Mouse (Mus musculus): ENCODE data around the gene Tspan5. TPM values are rescaled to one million over a fixed set of nuclear protein-coding genes. Genes with fewer than 3 reads are reported as not detected.

The Tspan5 gene
- polyA plus RNA-seq, 1 experiment: 22.2 TPM

DNA sequence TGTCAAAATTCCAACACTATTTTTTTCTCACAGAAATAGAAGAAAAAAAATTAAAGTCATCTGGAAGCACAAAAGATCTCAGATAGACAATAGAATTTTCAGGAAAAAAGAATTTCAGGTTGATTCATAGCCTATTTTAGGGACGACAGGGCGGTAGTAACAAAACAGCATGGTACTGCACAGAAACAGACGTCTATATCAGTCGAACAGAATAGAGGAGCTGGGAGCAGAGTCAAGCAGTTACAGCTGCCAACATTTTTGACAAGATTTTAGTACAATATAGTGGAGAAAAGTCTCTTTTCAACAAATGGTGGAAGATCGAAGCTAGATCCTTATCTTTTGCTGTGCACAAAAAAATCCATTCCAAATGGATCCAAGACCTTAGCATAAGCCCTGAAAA lies 144.1 kb downstream of the Tspan5 start:
- Histone ChIP-seq H3K36me3 (ENCODE audit: control insufficient read depth, insufficient read depth, low read length, poor library complexity, severe bottlenecking) (no peaks in the 10 kb centered on the region), H3K9ac (ENCODE audit: low read depth, poor library complexity, severe bottlenecking) (no peak overlapping the region), H3K27ac (ENCODE audit: insufficient read depth, low read length) (no peak overlapping the region), H3K4me1 (ENCODE audit: control insufficient read depth, insufficient read depth, low read length) (no peaks in the 10 kb centered on the region), H3K27me3 (ENCODE audit: control insufficient read depth, insufficient read depth, low read length, poor library complexity, severe bottlenecking) (no peaks in the 10 kb centered on the region), H3K4me3 (ENCODE audit: low read depth, low read length) (no peak overlapping the region), H3K9me3 (replicated peaks; ENCODE audit: control insufficient read depth, insufficient read depth, low read length, poor library complexity, severe bottlenecking) (no peaks in the 10 kb centered on the region)
- no peak for TF ChIP-seq CTCF (IDR thresholded peaks at IDR 0.05; ENCODE audit: low read depth, low read length)
- no peak for TF ChIP-seq EP300 (IDR thresholded peaks at IDR 0.05; ENCODE audit: insufficient read depth, low read depth, low read length)
- no peak for TF ChIP-seq POLR2A (IDR thresholded peaks at IDR 0.05; ENCODE audit: insufficient read depth, low read length)

DNA sequence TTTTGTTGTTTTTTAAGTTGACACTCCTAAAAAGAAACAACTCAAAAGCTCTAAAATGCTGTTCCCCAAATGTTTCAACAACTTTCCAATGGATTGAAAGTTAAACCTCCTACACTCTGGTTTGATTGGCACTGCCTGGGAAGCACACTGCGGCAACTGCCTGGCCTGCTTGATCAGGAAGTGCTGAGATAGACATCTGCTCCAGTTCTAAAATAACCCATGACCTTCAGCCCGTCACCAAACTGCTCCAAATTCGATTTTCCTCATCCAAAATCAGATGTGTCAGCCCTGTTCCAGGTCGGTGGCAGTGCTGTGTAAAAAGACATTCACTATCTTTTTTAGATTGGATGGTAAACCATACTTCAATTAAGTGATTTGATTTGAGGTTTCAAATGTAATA lies 147.2 kb downstream of the Tspan5 start:
- H3K4me3 ChIP-seq (ENCODE audit: low read depth, low read length): no peak overlapping the region
- H3K36me3 ChIP-seq (ENCODE audit: control insufficient read depth, insufficient read depth, low read length, poor library complexity, severe bottlenecking): no peaks in the 10 kb centered on the region
- H3K9ac ChIP-seq (ENCODE audit: low read depth, poor library complexity, severe bottlenecking): no peak overlapping the region
- H3K27ac ChIP-seq (ENCODE audit: insufficient read depth, low read length): no peak overlapping the region
- TF ChIP-seq CTCF (IDR thresholded peaks at IDR 0.05; ENCODE audit: low read depth, low read length) (no peak), POLR2A (IDR thresholded peaks at IDR 0.05; ENCODE audit: insufficient read depth, low read length) (no peak), EP300 (IDR thresholded peaks at IDR 0.05; ENCODE audit: insufficient read depth, low read depth, low read length) (no peak)
- no peaks in the 10 kb centered on the region for H3K9me3 ChIP-seq (replicated peaks; ENCODE audit: control insufficient read depth, insufficient read depth, low read length, poor library complexity, severe bottlenecking)
- no peaks in the 10 kb centered on the region for H3K4me1 ChIP-seq (ENCODE audit: control insufficient read depth, insufficient read depth, low read length)
- no peaks in the 10 kb centered on the region for H3K27me3 ChIP-seq (ENCODE audit: control insufficient read depth, insufficient read depth, low read length, poor library complexity, severe bottlenecking)

DNA sequence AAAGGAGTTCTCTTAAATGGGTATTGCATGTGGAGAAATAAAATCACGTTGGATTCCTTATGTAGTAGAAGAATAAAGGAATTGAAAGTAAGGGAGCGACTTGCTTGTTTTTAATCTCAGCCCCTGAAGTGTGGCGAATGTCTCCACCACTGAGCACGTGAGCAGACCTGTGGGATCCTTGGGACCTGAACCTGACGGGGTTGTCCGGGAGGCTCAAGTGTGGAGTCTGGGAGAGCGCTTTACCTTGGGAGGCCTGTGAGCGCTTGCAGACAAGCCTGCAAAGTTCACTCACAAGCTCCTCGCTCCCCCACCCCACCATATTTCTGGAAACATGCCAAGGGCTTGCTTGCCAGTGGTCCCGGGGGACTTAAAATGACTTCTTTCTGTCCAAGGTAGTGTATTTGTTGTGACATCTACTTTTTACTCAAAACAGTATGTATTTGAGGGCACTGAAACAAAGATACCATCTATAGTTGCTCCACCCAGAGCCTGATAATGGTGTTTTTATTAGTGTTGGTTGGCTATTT lies 147.8 kb downstream of the Tspan5 start:
- no peaks in the 10 kb centered on the region for H3K4me1 ChIP-seq (ENCODE audit: control insufficient read depth, insufficient read depth, low read length)

DNA sequence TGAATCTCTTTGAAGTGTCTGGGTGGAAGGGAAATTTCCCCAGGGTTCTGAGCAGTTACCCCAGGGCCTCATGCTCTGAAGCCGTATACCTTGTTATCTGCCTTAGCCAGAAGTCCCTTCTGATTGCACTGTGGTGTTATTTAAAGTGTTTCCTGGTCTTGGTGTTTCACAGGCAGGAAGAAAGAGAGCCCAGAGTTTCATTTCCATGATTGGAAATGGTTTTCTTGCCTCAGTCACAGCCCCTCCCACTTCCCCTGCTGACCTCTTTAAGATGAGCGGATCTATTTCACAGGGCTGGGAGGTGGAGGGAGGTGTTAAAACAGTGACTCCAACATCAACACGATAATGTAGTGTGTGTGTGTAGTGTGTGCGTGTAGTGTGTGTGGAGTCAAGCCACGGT lies 151.5 kb downstream of the Tspan5 start:
- Histone ChIP-seq H3K9me3 (replicated peaks; ENCODE audit: control insufficient read depth, insufficient read depth, low read length, poor library complexity, severe bottlenecking) (no peaks in the 10 kb centered on the region), H3K9ac (ENCODE audit: low read depth, poor library complexity, severe bottlenecking) (no peak overlapping the region), H3K27me3 (ENCODE audit: control insufficient read depth, insufficient read depth, low read length, poor library complexity, severe bottlenecking) (no peaks in the 10 kb centered on the region), H3K36me3 (ENCODE audit: control insufficient read depth, insufficient read depth, low read length, poor library complexity, severe bottlenecking) (no peaks in the 10 kb centered on the region), H3K27ac (ENCODE audit: insufficient read depth, low read length) (no peak overlapping the region), H3K4me3 (ENCODE audit: low read depth, low read length) (no peak overlapping the region), H3K4me1 (ENCODE audit: control insufficient read depth, insufficient read depth, low read length) (no peaks in the 10 kb centered on the region)
- TF ChIP-seq CTCF (IDR thresholded peaks at IDR 0.05; ENCODE audit: low read depth, low read length) (no peak), POLR2A (IDR thresholded peaks at IDR 0.05; ENCODE audit: insufficient read depth, low read length) (no peak), EP300 (IDR thresholded peaks at IDR 0.05; ENCODE audit: insufficient read depth, low read depth, low read length) (no peak)

More for the DNA sequence above, 147.8 kb downstream of the Tspan5 start:
- Histone ChIP-seq H3K9me3 (replicated peaks; ENCODE audit: control insufficient read depth, insufficient read depth, low read length, poor library complexity, severe bottlenecking) (no peaks in the 10 kb centered on the region), H3K27ac (ENCODE audit: insufficient read depth, low read length) (no peak overlapping the region), H3K4me3 (ENCODE audit: low read depth, low read length) (no peak overlapping the region), H3K36me3 (ENCODE audit: control insufficient read depth, insufficient read depth, low read length, poor library complexity, severe bottlenecking) (no peaks in the 10 kb centered on the region), H3K9ac (ENCODE audit: low read depth, poor library complexity, severe bottlenecking) (no peak overlapping the region), H3K27me3 (ENCODE audit: control insufficient read depth, insufficient read depth, low read length, poor library complexity, severe bottlenecking) (no peaks in the 10 kb centered on the region)
- no peak for TF ChIP-seq POLR2A (IDR thresholded peaks at IDR 0.05; ENCODE audit: insufficient read depth, low read length)
- no peak for TF ChIP-seq CTCF (IDR thresholded peaks at IDR 0.05; ENCODE audit: low read depth, low read length)
- TF ChIP-seq EP300 (IDR thresholded peaks at IDR 0.05; ENCODE audit: insufficient read depth, low read depth, low read length): no peak

DNA sequence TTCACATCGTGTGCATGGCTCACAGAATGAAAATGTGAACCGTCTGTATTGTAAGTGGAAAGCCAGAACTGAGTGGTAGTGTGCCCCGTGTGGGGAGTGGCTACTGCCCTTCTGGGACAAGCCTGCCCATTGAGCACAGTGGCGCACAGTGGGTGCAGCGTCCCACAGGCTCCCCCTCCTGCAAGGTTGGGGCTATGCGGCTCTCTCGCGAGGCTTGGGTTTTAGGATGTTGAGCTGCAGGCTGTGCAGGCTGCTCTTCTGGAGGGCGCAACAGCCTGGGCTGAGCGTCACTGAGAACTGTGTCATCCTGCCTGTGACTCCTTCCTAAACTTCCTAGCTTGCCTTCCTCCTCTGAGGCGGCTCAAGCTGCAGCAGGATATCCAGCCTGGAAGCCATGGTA lies 155.5 kb downstream of the Tspan5 start:
- H3K9ac ChIP-seq (ENCODE audit: low read depth, poor library complexity, severe bottlenecking): peak overlapping the region; percentile 30
- no peaks in the 10 kb centered on the region for H3K9me3 ChIP-seq (replicated peaks; ENCODE audit: control insufficient read depth, insufficient read depth, low read length, poor library complexity, severe bottlenecking)
- no peaks in the 10 kb centered on the region for H3K36me3 ChIP-seq (ENCODE audit: control insufficient read depth, insufficient read depth, low read length, poor library complexity, severe bottlenecking)

DNA sequence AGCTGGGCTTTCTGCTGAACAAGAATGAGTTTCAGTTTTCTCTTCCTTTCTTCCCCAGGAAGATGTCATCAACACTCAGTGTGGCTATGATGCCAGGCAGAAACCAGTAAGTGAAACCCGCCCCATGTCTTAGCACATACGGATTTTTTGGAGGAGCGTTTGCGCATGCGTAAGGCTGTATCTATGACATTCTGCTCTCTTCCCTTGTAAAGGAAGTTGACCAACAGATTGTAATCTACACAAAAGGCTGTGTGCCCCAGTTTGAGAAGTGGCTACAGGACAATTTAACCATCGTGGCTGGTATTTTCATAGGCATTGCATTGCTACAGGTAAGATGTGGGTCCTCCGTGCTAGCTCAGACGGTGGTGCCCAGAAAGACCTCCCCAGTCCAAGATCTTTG lies 156.1 kb downstream of the Tspan5 start:
- H3K4me1 ChIP-seq (ENCODE audit: control insufficient read depth, insufficient read depth, low read length): no peaks in the 10 kb centered on the region
- H3K27ac ChIP-seq (ENCODE audit: insufficient read depth, low read length): no peak overlapping the region
- no peaks in the 10 kb centered on the region for H3K9me3 ChIP-seq (replicated peaks; ENCODE audit: control insufficient read depth, insufficient read depth, low read length, poor library complexity, severe bottlenecking)
- TF ChIP-seq EP300 (IDR thresholded peaks at IDR 0.05; ENCODE audit: insufficient read depth, low read depth, low read length): no peak
- no peak for TF ChIP-seq POLR2A (IDR thresholded peaks at IDR 0.05; ENCODE audit: insufficient read depth, low read length)
- no peak for TF ChIP-seq CTCF (IDR thresholded peaks at IDR 0.05; ENCODE audit: low read depth, low read length)
- no peaks in the 10 kb centered on the region for H3K36me3 ChIP-seq (ENCODE audit: control insufficient read depth, insufficient read depth, low read length, poor library complexity, severe bottlenecking)
- H3K4me3 ChIP-seq (ENCODE audit: low read depth, low read length): no peak overlapping the region
- no peak overlapping the region for H3K9ac ChIP-seq (ENCODE audit: low read depth, poor library complexity, severe bottlenecking)
- no peaks in the 10 kb centered on the region for H3K27me3 ChIP-seq (ENCODE audit: control insufficient read depth, insufficient read depth, low read length, poor library complexity, severe bottlenecking)

More for the DNA sequence above, 155.5 kb downstream of the Tspan5 start:
- Histone ChIP-seq H3K4me1 (ENCODE audit: control insufficient read depth, insufficient read depth, low read length) (no peaks in the 10 kb centered on the region), H3K27ac (ENCODE audit: insufficient read depth, low read length) (no peak overlapping the region), H3K4me3 (ENCODE audit: low read depth, low read length) (peak overlapping the region; percentile 33), H3K27me3 (ENCODE audit: control insufficient read depth, insufficient read depth, low read length, poor library complexity, severe bottlenecking) (no peaks in the 10 kb centered on the region)
- TF ChIP-seq CTCF (IDR thresholded peaks at IDR 0.05; ENCODE audit: low read depth, low read length) (no peak), EP300 (IDR thresholded peaks at IDR 0.05; ENCODE audit: insufficient read depth, low read depth, low read length) (no peak), POLR2A (IDR thresholded peaks at IDR 0.05; ENCODE audit: insufficient read depth, low read length) (no peak)

Measured in ES-Bruce4 (cell line).